Mouse (Mus musculus) forebrain, embryonic 15.5 days (tissue): ENCODE measurements around the gene Prm1. TPM values are rescaled to one million over a fixed set of nuclear protein-coding genes. Genes with fewer than 3 reads are reported as not detected.

ENCODE experiments used
- ATAC-seq: fragments of 200-750 bp; cut with Nextera tagmentation; replicated peaks from 2 replicates; pipeline ENCODE4 v1.8.0; 2017; ENCODE audit warnings: mild to moderate bottlenecking, moderate TSS enrichment, moderate library complexity
- H3K27ac ChIP-seq: fragments of 300-500 bp; sonication (generic); replicated peaks from 2 replicates; pipeline ENCODE4 v1.5.1; 2015; ENCODE audit warnings: mild to moderate bottlenecking, inconsistent platforms
- H3K27me3 ChIP-seq: fragments of 300-500 bp; sonication (generic); 2 replicates; pipeline ENCODE4 v1.6.1; 2015; ENCODE audit warnings: inconsistent platforms
- H3K36me3 ChIP-seq: fragments of 300-500 bp; sonication (generic); 2 replicates; pipeline ENCODE4 v1.6.1; 2015; ENCODE audit warnings: mild to moderate bottlenecking, inconsistent platforms
- H3K4me1 ChIP-seq: fragments of 300-500 bp; sonication (generic); 2 replicates; pipeline ENCODE4 v1.6.1; 2015; ENCODE audit warnings: inconsistent platforms
- H3K4me2 ChIP-seq: fragments of 300-500 bp; sonication (generic); replicated peaks from 2 replicates; pipeline ENCODE4 v1.6.1; 2015; ENCODE audit warnings: mild to moderate bottlenecking, inconsistent platforms
- H3K4me3 ChIP-seq: fragments of 300-500 bp; sonication (generic); 2 replicates; pipeline ENCODE4 v1.5.1; 2015; ENCODE audit warnings: mild to moderate bottlenecking, inconsistent platforms
- H3K9ac ChIP-seq: fragments of 300-500 bp; sonication (generic); replicated peaks from 2 replicates; pipeline ENCODE4 v1.6.1; 2015; ENCODE audit warnings: mild to moderate bottlenecking, inconsistent platforms
- H3K9me3 ChIP-seq: fragments of 300-500 bp; sonication (generic); 2 replicates; pipeline ENCODE4 v1.6.1; 2016; ENCODE audit warnings: inconsistent platforms
- WGBS: fragments of 180-500 bp; shearing (Covaris S2); methylation state at CpG from one replicate; pipeline ENCODE4 v1.1.7; 2015; ENCODE audit warnings: mixed read lengths; 5-methylcytosine and 5-hydroxymethylcytosine counted together
- polyA plus RNA-seq: library from polyadenylated mRNA; unstranded; fragments of >200 nt; fragmentation: Nextera tagmentation; extraction: Ambion mirVana; gene quantifications from 2 replicates; pipeline ENCODE4 v1.2.1, GENCODE M21; 2015

Gene Prm1
- polyA plus RNA-seq, 1 experiment from 2014 or later = not detected

DNA sequence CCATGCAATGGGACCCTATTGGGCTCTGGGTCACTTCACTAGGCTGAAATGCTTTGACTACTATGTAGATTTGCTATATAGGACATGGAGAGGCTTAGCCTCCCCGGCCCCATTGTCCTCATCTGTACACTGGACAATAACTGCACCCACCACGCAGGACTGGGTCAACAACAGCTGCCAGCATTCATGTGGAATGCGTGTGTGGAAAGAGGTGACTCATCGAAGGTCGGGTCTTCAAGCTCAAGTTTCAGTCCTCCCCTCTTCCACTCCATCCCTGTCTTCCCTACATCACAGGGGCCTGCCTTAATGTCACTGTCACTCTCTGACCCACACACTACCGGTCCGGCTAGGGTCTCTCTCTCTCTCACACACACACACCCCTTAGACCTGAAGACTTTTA lies 29.3 kb downstream of the Prm1 start:
- H3K9me3 ChIP-seq = no peaks in the 10 kb centered on the region

DNA sequence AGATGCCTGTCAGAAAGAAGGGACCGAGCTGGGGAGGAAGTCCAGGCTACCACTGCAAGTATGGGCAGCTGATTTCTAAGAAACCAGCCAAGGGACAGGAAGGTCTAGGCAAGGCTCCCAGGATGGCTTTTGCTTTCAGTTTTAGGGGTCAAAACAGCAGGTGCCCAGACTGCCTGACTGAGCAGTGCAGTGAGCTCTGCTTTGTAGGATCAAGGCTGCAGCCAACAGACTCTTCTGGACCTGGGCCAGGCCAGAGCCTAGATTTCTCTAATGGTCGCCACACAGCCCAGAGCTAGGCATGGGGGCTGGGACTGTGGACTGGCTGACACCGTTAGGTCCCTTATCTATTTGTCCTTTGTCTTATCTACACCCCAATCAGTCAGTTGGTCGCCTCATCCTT lies 30.9 kb downstream of the Prm1 start:
- Histone ChIP-seq H3K27me3 (no peaks in the 10 kb centered on the region), H3K36me3 (no peaks in the 10 kb centered on the region), H3K4me2 (no peak overlapping the region), H3K4me3 (no peak overlapping the region), H3K9me3 (no peaks in the 10 kb centered on the region), H3K4me1 (no peaks in the 10 kb centered on the region), H3K9ac (no peak overlapping the region), H3K27ac (no peak overlapping the region)
- WGBS = 72% methylated on average over 4 of the region's 4 CpGs
- no peak for ATAC-seq

More for the DNA sequence above, 29.3 kb downstream of the Prm1 start:
- H3K36me3 ChIP-seq = no peaks in the 10 kb centered on the region
- no peak overlapping the region for H3K27ac ChIP-seq
- no peak overlapping the region for H3K4me3 ChIP-seq
- no peak overlapping the region for H3K4me2 ChIP-seq
- no peak for ATAC-seq
- H3K27me3 ChIP-seq = no peaks in the 10 kb centered on the region
- 77% methylated on average over 7 of the region's 7 CpGs for WGBS
- H3K9ac ChIP-seq = no peak overlapping the region
- H3K4me1 ChIP-seq = no peaks in the 10 kb centered on the region

DNA sequence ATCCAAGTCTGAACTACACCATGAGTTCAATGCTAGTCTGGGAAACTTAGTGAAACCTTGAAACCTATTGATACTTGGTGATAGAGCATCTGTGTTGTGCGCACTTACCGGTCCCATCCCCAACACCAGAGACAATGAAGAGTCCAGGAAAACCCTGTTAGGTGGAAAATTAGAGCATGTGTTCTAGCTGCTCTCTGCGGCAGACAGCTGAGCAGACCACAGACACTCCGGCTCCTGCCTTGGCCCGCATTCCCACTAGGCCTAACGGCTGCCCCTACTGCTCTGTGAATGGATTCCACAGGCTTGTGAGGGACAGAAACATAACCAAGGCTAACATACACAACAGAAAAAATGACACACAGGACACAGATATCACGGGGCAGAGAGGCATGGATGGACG lies 32.1 kb downstream of the Prm1 start:
- Histone ChIP-seq H3K4me3 (no peak overlapping the region), H3K4me2 (no peak overlapping the region), H3K27ac (no peak overlapping the region), H3K9ac (no peak overlapping the region), H3K4me1 (no peaks in the 10 kb centered on the region), H3K27me3 (no peaks in the 10 kb centered on the region), H3K9me3 (no peaks in the 10 kb centered on the region), H3K36me3 (no peaks in the 10 kb centered on the region)
- 89% methylated on average over 8 of the region's 8 CpGs for WGBS
- ATAC-seq = no peak

DNA sequence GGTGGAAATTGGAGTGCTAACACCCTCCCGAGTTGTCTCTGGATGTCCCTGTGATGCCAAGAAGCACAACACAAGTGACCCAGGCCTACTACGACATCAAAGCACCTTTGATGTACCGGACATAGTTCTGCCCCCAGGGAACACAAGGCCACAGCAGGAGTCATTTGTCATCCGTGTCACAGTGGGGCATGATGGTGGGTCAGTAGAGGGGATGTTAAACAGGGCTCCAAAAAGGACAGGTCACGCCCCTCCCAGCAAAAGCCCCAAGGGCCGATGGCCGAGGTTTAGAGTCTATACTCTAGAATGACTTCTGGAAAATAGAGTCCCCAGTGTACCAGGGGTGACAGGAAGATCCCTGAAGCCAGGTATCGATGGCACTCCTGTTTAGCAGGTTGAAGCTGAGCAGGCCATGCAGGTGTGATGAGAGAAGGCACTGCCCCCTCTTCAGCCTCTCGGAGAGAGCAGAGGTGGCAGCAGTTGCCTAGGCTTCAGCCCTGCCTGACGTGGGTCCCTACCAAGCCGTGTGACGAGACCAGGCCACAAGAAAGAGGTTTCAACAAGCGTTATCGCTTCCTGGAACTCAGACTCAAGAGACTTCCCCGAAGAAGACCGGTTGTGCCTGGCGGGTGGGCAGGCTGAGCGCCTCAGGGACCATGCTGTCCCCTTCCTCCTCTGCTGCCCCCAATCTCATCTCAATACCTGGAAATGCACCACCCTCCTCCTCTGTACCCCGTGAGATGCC lies 33.7 kb downstream of the Prm1 start:
- no peaks in the 10 kb centered on the region for H3K27me3 ChIP-seq
- 75% methylated on average over 19 of the region's 19 CpGs for WGBS

DNA sequence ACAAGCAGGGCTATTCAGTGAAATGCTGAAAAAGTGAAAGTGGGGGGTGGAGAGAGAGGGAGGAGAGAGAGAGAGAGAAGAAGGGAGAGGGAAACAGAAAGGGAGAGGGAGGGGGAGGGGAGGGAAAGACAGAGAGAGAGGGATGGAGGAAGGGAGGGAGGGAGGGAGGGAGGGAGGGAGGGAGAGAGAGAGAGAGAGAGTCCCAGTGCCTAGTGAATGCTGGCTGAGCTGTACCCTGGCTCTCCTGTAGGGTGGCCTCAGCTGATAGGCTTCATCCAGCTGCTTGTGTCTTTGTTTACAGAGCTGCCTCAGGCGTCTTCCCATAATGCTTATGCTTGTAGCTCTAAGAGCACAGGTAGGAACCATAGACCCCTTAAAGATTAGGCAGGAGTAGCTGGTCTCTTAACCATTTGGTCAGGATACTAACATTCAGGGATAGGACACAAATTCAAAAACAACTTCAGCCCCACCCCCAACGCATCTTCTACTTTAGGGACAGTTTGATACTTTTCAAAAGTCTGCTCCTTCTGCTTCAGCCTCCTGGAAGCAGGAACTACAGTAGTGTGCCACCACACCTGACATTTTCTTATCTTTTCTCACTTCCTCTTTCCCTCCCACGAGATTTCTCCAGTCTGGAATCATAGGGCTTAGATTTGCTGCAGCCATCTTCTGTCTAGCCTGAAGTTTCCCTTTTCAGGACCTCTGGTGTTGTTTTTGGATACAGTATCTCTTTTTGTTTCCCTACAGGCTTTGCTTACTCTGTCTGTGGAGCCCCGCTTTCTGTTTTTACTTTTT lies 34.9 kb downstream of the Prm1 start:
- 53% methylated on average over 4 of the region's 4 CpGs for WGBS
- H3K9me3 ChIP-seq = no peaks in the 10 kb centered on the region
- H3K9ac ChIP-seq = no peak overlapping the region
- H3K4me2 ChIP-seq = no peak overlapping the region
- H3K4me3 ChIP-seq = no peak overlapping the region
- H3K4me1 ChIP-seq = no peaks in the 10 kb centered on the region
- no peaks in the 10 kb centered on the region for H3K27me3 ChIP-seq
- ATAC-seq = no peak
- no peak overlapping the region for H3K27ac ChIP-seq
- H3K36me3 ChIP-seq = no peaks in the 10 kb centered on the region

More for the DNA sequence above, 33.7 kb downstream of the Prm1 start:
- no peak overlapping the region for H3K9ac ChIP-seq
- H3K4me2 ChIP-seq = no peak overlapping the region
- no peaks in the 10 kb centered on the region for H3K4me1 ChIP-seq
- no peaks in the 10 kb centered on the region for H3K36me3 ChIP-seq
- H3K9me3 ChIP-seq = no peaks in the 10 kb centered on the region
- H3K27ac ChIP-seq = no peak overlapping the region
- no peak overlapping the region for H3K4me3 ChIP-seq
- ATAC-seq = no peak

DNA sequence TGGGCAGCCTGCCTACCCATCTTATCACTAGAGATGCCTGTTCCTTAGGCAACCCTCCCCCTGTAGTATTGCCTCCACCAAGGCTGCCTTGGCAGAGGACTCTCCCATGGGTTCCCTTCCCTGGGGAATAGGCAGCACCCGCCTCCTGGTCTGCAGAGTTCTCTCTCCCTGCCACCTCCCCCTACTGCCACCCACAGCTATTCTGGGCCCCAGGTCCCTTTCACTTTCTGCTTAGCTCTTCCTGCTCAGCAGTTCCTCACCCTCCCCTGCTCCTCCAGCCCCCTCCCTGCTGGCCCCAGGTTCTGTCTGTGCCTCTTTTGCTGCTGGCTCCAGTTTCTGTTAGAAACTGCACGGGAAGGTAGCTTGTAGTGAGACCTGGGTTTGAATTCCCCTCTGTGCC lies 36.0 kb downstream of the Prm1 start:
- H3K27ac ChIP-seq = no peak overlapping the region
- no peak for ATAC-seq
- no peak overlapping the region for H3K4me3 ChIP-seq
- H3K9me3 ChIP-seq = no peaks in the 10 kb centered on the region
- no peak overlapping the region for H3K9ac ChIP-seq
- H3K4me1 ChIP-seq = no peaks in the 10 kb centered on the region
- WGBS = 53% methylated on average over 2 of the region's 2 CpGs
- no peaks in the 10 kb centered on the region for H3K36me3 ChIP-seq
- H3K27me3 ChIP-seq = no peaks in the 10 kb centered on the region
- no peak overlapping the region for H3K4me2 ChIP-seq

DNA sequence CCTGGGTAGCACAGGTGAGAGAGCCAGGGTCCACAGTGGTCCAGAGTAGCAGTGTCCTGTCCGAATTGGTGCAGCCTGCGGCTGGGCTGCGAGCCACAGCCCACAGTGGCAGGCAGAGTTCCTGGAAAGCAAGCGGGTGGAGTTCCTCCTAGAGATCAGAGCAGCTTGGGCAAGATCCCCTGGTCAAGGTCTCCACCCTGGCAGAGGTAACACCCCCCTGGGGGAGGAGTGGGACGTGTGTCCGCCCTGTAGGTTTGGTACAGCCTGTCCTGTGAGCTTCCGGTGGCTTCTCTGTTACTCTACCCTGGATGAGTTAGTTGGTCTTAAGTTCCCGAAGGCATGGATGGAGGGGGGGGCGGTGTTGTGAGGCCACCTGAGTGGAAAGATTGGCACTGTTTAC lies 36.8 kb downstream of the Prm1 start:
- Histone ChIP-seq H3K4me1 (no peaks in the 10 kb centered on the region), H3K27me3 (no peaks in the 10 kb centered on the region), H3K4me2 (no peak overlapping the region), H3K9me3 (no peaks in the 10 kb centered on the region), H3K27ac (no peak overlapping the region), H3K36me3 (no peaks in the 10 kb centered on the region), H3K4me3 (no peak overlapping the region), H3K9ac (no peak overlapping the region)
- no peak for ATAC-seq
- WGBS = 69% methylated on average over 9 of the region's 9 CpGs

DNA sequence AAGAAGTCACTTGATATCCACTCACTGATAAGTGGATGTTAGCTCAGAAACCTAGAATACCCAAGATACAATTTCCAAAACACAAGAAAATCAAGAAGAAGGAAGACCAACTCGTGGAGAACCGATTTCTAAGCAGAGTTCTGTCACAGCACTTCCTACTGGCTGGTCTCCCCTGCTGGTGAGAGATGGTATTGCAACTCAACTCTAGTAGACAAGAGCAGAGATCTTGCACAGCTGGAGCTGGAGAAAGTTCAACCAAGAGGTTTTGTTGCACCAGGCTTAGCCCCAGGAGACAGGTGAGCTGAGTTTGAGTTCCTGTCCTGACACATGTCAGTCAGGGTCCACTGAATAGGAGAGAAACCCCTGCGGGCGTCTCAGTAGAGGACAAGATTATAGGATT lies 38.5 kb downstream of the Prm1 start:
- no peaks in the 10 kb centered on the region for H3K36me3 ChIP-seq
- no peak overlapping the region for H3K27ac ChIP-seq
- 42% methylated on average over 4 of the region's 4 CpGs for WGBS
- no peaks in the 10 kb centered on the region for H3K9me3 ChIP-seq
- no peak overlapping the region for H3K4me3 ChIP-seq
- ATAC-seq = no peak
- no peaks in the 10 kb centered on the region for H3K27me3 ChIP-seq
- H3K4me2 ChIP-seq = no peak overlapping the region
- H3K4me1 ChIP-seq = no peaks in the 10 kb centered on the region
- H3K9ac ChIP-seq = no peak overlapping the region

DNA sequence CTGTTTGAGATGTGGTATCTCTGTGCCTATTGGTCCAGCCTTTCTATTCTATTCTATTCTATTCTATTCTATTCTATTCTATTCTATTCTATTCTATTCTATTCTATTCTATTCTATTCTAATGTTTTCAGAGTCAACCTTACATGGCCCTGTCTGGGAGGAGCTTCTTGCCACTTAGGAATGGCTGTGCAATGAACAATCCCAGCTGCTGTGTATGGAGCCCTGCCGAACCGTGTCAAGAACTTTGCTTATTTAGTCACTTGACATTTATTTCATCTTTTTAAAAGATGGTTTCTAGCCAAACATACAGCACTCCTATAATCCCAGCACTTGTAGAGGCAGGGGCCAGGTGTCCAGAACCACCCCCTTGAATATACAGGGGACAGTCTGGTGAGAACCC lies 41.3 kb downstream of the Prm1 start:
- no peak for ATAC-seq
- Histone ChIP-seq H3K4me3 (no peak overlapping the region), H3K4me2 (no peak overlapping the region), H3K36me3 (no peaks in the 10 kb centered on the region), H3K9ac (no peak overlapping the region), H3K27ac (no peak overlapping the region), H3K4me1 (no peaks in the 10 kb centered on the region), H3K27me3 (no peaks in the 10 kb centered on the region), H3K9me3 (no peaks in the 10 kb centered on the region)
- 77% methylated on average over 2 of the region's 2 CpGs for WGBS

DNA sequence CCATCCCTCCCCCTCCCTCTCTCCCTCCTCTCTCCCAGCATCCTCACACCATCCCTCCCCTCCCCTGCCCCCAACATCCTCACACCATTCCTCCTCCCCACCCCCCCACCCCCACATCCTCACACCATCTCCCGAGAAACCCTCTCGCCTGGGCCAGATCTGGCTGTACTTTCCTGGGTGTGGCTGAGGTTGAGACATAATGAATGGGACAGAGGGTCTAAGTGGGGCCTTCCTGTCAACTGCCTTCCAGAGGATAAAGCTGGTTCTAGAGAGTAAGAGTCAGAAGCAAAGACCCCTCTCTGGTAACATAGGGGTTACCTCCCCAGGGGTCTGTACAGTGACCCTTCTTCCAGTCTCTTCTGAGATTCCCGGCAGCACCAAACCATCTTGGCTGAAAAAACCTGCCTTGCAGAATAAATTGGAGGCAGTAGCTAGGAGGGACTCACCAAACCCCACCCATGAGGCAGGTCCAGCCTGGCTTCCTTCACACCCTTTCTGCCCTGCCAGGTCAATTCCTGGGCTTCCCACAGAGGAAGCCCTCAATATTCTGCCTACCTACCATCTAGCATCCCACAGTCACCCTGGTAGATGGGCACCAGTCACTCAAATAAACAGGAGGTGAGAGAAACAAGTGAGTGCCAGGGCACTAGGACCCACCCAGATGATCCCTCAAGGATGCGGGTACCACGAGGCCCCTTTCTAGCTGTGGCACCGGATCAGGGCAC lies 41.9 kb downstream of the Prm1 start:
- H3K4me3 ChIP-seq = no peak overlapping the region
- 64% methylated on average over 6 of the region's 6 CpGs for WGBS

DNA sequence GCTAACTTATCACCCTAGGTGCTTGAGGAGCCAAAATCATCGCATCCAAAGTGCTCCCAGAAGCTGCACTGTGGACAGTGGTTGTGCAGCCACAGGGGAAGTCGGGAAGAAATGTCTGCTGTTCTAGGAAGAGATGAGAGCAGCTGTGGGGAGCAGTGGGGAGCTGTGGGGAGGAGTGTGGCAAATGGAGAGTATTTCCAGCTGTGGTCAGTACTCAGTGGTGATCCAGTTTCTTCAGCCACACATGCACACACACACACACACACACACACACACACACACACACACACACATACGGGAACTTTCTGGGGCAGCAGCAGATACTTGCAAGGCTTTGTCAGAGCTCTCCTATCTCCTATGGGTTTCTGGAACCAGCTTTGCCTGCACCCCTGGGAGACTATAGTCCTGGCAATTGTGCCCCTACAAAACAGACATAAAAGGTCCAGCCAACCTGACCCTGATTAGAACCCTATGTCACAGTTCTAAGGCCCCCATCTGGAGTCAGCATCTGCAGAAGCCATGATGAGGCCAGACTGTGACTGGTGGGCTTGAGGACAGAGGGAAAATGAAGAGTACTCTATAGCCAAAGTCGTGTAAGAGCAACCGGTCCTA lies 43.0 kb downstream of the Prm1 start:
- Histone ChIP-seq H3K9ac (no peak overlapping the region), H3K27ac (no peak overlapping the region), H3K36me3 (no peaks in the 10 kb centered on the region), H3K4me2 (no peak overlapping the region), H3K4me1 (no peaks in the 10 kb centered on the region), H3K9me3 (no peaks in the 10 kb centered on the region), H3K27me3 (no peaks in the 10 kb centered on the region), H3K4me3 (no peak overlapping the region)
- no peak for ATAC-seq
- 70% methylated on average over 5 of the region's 5 CpGs for WGBS

More for the DNA sequence above, 41.9 kb downstream of the Prm1 start:
- H3K36me3 ChIP-seq = no peaks in the 10 kb centered on the region
- no peak for ATAC-seq
- no peak overlapping the region for H3K9ac ChIP-seq
- no peaks in the 10 kb centered on the region for H3K27me3 ChIP-seq
- no peaks in the 10 kb centered on the region for H3K4me1 ChIP-seq
- no peak overlapping the region for H3K4me2 ChIP-seq
- no peak overlapping the region for H3K27ac ChIP-seq
- H3K9me3 ChIP-seq = no peaks in the 10 kb centered on the region

DNA sequence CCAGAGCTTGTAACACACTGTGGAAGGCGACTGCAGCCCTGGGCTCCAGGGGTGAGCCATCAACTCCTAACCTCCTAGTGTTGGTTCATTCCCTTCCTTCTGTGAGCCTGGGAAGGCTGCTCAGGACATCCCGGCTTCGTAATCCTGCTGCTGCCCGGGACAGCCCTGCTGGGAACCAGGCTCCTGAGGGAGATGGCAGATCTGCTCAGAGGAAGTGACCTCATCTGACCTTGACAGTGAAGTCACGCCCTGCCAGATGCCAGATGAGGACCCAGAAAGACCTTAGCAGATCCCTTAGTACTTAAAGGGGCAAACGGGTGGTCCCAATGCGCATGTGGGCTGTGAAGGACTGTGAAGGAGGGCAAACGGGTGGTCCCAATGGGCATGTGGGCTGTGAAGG lies 44.5 kb downstream of the Prm1 start:
- Histone ChIP-seq H3K4me1 (no peaks in the 10 kb centered on the region), H3K27me3 (no peaks in the 10 kb centered on the region), H3K4me2 (no peak overlapping the region), H3K9ac (no peak overlapping the region), H3K27ac (no peak overlapping the region), H3K9me3 (no peaks in the 10 kb centered on the region), H3K4me3 (no peak overlapping the region), H3K36me3 (no peaks in the 10 kb centered on the region)
- no peak for ATAC-seq
- 85% methylated on average over 8 of the region's 8 CpGs for WGBS
